Mouse (Mus musculus) urinary bladder, postnatal 14 days (tissue): ENCODE measurements around the gene Olfr291.

ENCODE experiments used
- DNase-seq: peaks from one replicate; pipeline ENCODE4 v3.0.0; 2021; ENCODE audit warnings: low spot score

The Olfr291 gene

DNA sequence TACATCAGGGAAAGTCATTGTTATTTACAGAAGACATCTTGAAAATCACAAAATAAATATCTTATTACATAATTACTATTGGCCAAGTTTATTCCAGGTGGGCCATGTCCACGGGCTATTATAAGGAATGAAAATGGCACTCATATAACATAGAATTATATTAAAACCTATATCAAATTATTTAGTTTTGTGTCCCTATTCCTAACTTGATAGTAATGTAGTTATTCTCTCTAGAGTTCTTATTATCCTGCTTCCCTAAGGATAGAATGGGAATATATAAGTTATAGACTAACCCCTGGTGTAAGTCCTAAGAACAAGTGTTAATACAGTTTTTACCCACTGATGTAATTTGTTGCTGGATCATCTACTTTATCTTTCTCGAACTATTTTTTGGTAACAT, at the start of gene Olfr291:
Gene Olfr291 (plus strand): TSS at position 301 of the 400 bp plus-strand sequence.
- DNase-seq: no peak

DNA sequence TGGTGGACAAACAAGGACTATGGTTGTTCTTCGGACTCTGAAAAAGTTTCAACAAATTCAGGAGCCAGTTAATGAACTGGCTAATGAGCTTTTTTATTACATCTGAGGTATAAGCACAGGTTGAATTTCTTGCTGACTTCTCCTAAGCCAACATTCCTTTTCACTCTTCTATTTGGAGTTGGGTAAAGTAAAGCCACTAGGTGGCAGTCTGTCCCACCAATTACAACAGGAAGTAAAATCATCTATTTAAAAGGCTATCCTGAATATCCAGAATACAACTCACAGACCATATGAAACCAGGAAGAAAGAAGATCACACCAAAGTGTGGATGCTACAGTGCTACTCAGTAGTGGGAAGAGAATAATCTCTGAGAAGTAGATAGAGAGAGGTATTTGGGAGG, 48.1 kb upstream of the Olfr291 start:
- DNase-seq: no peak

DNA sequence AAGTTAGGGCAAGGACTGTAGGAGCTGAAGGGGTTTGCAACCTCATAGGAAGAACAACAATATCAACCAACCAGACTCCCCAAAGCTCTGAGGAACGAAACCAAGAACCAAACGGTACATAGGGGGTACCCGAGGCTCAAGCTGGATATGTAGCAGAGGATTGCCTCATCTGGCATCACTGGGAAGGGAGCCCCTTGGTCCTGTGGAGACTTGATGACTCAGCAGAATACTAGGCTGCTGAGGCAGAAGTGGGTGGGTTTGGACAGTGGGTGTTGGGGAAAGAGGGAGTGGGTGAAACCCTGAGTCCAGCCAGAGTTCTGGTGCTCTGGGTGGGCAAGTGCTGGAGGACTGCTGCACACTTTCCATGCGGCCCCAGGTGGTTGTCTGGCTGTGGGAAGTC, 47.2 kb upstream of the Olfr291 start:
- DNase-seq: no peak

DNA sequence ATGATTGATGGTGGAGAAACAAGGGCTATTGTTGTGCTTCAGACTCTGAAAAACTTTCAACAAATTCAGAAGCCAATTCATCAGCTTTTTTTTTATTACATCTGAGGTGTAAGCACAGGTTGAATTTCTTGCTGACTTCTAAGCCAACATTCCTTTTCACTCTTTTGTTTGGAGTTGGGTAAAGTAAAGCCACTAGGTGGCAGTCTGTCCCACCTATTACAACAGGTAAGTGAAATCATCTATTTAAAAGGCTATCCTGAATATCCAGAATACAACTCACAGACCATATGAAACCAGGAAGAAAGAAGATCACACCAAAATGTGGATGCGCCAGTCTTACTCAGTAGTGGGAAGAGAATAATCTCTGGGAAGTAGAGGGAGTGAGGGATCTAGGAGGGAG, 31.2 kb downstream of the Olfr291 start:
- DNase-seq: no peak
